Mouse (Mus musculus) activated CD4-positive, CD25-positive, alpha-beta regulatory T cell (primary cell): ENCODE results near the gene Coq5. TPM values are rescaled to one million over a fixed set of nuclear protein-coding genes. Genes with fewer than 3 reads are reported as not detected.

Experiments
- polyA plus RNA-seq, 2 experiments: library from polyadenylated mRNA; unstranded; fragments of 100-300 nt; shearing (Covaris generic); gene quantifications; one replicate each; pipeline ENCODE4 v1.2.1; 2017

Gene Coq5
- 10 to 100 TPM; 28.5 to 38.5 TPM for polyA plus RNA-seq

DNA sequence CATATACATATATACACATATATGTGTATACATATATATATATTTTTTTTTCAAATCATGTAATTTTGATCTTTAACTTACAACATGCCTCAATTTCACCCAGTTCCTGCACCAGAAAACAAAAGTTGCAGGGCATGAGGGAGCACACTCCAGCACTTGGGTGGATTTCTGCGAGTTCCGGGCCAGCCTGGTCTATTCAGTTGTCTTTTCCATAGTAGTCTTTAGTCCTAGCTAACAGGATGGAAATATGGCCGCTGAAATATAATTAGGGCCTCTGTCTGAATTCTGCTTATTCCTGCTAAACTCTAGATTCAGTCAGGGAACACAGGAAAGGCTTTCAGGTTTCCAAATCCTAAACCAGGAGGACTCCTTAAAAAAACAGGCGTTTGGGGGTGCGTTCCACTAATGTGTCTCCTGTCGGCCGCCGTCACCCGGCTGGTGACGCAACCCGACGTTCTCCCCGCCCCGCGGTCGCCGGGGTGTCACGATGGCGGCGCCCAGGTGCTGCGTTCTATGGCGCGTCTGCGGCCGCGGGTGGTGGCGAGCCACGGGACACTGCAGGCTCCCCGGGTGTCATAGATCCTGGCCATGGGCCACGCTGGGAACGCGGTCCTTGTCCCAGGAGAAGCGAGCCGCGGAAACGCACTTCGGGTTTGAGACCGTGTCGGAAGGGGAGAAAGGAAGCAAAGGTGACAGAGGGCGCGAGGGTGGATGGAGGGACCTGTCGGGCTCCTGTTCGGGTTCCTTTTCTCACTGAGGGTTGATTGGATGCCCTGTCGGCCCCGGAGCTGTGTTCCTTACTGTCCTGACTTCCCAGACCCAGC is at the start of gene Coq5:
TSS of gene Coq5 (plus strand) at position 441 of the 824 bp plus-strand sequence.

DNA sequence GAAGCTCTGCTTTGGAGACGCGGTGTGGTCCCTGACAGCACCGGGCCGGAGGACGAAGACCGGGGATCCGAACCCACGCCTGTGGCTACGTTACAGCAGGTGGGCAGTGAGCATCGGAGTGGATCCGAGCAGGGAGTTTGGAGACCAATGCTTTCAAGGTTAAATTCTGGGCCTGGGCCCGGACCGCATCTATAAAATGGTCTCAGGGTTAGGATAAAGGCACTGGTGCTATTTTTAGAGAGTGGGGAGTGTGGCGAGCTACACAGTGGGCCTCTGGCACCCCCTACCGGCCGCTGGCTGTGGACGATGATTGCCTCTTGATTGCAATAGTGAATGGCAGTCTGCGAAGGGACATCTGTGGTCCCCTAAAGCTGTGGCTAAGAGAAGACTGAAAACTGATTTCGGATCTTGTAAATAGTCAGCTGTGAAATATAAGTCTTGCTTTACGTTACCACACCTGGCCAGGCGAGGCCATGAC is 43.6 kb upstream of the Coq5 start, which contains the start of gene Pop5:
TSS of gene Pop5 (plus strand) at position 51 of the 478 bp plus-strand sequence.

GRCm38 (mm10) chr5:115272812-115273548 is 6.5 kb upstream of the Coq5 start, which contains the start of gene Rnf10:
Gene Rnf10, minus strand, starts transcription at chr5:115272898.

DNA sequence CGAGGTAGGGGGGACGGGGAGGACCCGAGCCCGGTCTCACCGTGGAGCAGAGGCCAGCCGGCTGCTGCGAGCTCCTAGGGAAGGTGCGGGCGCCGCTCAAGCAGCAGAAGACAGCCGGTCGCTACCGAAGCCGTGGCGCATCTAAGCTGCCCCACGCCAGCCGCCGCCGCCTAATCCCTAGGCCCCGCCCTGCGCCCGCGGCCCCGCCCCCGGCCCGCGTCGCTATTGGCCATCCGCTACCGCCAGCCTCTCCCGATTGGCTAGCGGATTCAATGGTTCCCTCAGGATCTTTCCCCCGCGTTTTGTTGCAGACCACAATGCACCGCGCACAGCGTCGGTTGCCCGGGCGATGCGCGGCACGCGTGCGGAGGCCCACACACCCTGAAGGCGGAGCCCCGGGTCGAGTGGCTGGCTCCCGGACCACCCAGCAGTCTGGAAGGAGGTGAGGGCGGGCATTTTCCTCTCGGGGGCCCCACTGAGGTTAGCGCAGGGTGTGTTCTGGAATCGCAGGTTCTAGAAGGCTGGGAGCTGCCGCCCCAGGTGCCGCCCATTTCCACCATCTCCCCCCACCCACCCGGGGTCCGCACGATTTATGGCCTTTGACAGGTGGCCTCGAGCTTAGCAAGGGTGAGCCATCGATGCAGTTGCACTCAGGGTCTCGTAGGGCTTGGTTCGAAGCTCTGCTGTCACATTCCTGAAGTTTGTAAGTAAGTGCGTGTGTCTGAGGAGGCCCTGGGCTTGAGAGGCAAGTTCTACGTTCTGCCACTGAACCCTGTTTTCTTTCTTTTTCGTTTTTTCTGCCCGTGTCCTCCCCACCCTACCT is 21.5 kb downstream of the Coq5 start, which contains the start of gene Dynll1:
TSS of gene Dynll1 (minus strand) at position 208 of the 823 bp plus-strand sequence.

GRCm38 (mm10) chr5:115326875-115327609 is 47.6 kb downstream of the Coq5 start, which contains the start of gene Srsf9:
Gene Srsf9, plus strand, starts transcription at chr5:115327177.

DNA sequence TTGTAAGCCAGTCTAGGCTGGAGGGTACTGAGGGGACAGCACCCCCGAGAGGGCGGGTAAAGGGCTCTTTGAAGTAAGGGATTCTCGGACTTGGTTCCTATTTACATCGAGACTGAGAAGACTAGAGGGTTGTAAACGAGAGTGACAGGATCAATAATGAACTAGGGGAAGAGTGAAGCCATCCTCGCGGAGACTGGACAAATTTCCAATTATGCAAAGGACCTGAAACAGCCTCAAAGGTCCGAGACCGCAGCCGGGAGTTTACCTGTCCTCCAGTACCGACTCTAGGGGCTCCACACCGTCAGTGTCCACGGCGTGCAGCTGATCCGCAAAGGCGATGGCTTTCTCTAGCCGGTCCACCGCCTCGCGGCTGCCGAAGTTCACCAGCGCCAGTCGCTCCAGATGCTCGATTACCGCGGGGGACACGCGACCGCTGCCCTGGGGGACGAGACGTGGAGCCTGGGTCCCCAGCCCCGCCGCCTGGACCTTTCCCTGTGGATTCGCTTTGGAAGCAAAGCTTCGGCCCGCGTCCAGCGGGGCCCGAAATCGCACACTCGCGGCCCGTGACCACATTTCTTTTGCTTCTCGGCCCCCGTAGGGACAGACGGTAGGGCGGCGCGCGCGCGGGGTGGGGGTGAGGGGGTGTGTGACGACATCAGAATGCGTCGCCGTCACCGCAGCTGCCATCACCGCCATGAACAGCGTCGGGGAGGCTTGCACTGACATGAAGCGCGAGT is 61.3 kb downstream of the Coq5 start, which contains the start of the genes Gatc and Triap1:
TSS of gene Gatc (minus strand) at position 602 of the 737 bp plus-strand sequence.
TSS of gene Triap1 (plus strand) at position 649 of the 737 bp plus-strand sequence.

Other genes starting within 250 kb of the Coq5 start
- not detected for gene Gm10401, start 181.4 kb upstream of the Coq5 start, polyA plus RNA-seq
- 10 to 100 TPM; 43.3 to 48.4 TPM for gene Acads, start 160.3 kb upstream of the Coq5 start, polyA plus RNA-seq
- gene Unc119b, start 144.7 kb upstream of the Coq5 start, polyA plus RNA-seq, result 10 to 100 TPM; 50.5 to 65.3 TPM
- gene Mlec, start 121.5 kb upstream of the Coq5 start, polyA plus RNA-seq, result 10 to 100 TPM; 52.9 to 86.0 TPM
- gene Cabp1, start 85.3 kb upstream of the Coq5 start, polyA plus RNA-seq, result under 1 TPM; 0.29 to 0.76 TPM
- 100 to 1,000 TPM; 160 to 229 TPM for gene Pop5, start 43.8 kb upstream of the Coq5 start, polyA plus RNA-seq
- gene Rnf10, start 6.8 kb upstream of the Coq5 start, polyA plus RNA-seq, result 100 to 1,000 TPM in 1 of 2 experiments, 10 to 100 TPM in 1; 91.3 to 145 TPM
- 100 to 1,000 TPM; 438 to 603 TPM for gene Dynll1, start 21.3 kb downstream of the Coq5 start, polyA plus RNA-seq
- 100 to 1,000 TPM; 126 to 162 TPM for gene Srsf9, start 47.5 kb downstream of the Coq5 start, polyA plus RNA-seq
- 10 to 100 TPM; 20.3 to 23.1 TPM for gene Gatc, start 61.5 kb downstream of the Coq5 start, polyA plus RNA-seq
- 10 to 100 TPM; 43.1 to 47.1 TPM for gene Triap1, start 61.6 kb downstream of the Coq5 start, polyA plus RNA-seq
- gene Cox6a1, start 69.3 kb downstream of the Coq5 start, polyA plus RNA-seq, result 100 to 1,000 TPM; 570 to 585 TPM
- not detected for gene Msi1, start 149.9 kb downstream of the Coq5 start, polyA plus RNA-seq
- not detected for gene Pla2g1b, start 186.6 kb downstream of the Coq5 start, polyA plus RNA-seq
- 10 to 100 TPM; 11.7 to 14.5 TPM for gene Sirt4, start 205.1 kb downstream of the Coq5 start, polyA plus RNA-seq
- 10 to 100 TPM; 32.0 to 38.5 TPM for gene Pxn, start 227.0 kb downstream of the Coq5 start, polyA plus RNA-seq